Mouse (Mus musculus) telencephalon, adult 2 months (tissue): Measurements from ENCODE around the gene Ankar.
A peak's percentile ranks its signal among the peaks of the same experiment; 100 is the strongest.

Experiments used
- DNase-seq: peaks from one replicate; pipeline ENCODE4 v3.0.0-alpha.2; 2011; ENCODE audit warnings: low read depth, low spot score

The Ankar gene

DNA sequence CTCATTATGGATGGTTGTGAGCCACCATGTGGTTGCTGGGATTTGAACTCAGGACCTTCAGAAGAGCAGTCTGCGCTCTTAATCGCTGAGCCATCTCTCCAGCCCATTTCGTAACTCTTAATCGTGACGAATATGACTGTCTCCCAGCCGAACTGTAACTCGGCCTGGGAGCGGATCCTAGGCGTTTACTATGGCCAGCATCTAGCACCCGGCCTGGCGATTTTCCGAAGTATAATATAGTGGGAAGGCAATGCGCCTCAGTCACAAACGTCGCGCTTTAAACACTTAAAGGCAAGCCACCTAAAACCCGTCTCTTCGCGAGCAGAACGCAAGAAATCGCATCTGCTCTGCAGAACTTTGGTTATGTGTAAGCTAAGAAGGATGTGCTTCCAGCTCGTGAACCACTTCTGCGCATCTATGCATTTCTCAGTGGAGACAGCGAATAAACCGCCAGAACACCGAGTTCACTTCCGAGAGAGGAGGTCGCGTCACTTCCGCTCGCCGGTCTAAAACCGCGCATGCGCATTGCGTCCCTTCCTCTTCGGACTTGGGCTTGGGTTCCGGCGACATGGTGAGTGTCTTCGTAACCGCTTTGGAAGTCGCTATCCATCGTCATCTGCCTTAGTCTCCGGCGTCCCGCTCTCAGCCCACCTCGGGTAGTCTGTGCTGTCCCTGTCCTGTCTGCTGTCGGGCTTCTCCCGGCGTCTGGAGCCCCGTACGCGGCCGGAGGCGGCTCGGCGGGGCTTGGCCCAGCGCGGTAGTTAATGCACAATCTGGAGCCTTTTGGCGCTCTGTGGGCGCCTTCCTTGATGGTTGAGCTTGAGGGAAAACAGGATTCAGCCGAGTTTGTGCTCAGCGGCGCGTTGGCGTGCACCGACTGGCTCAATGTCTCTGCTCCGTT is 10.6 kb upstream of the Ankar start, which contains the start of gene Rpl37a:
Gene Rpl37a (plus strand): TSS at position 538 of the 901 bp plus-strand sequence.
- DNase-seq: peak; percentile 96

DNA sequence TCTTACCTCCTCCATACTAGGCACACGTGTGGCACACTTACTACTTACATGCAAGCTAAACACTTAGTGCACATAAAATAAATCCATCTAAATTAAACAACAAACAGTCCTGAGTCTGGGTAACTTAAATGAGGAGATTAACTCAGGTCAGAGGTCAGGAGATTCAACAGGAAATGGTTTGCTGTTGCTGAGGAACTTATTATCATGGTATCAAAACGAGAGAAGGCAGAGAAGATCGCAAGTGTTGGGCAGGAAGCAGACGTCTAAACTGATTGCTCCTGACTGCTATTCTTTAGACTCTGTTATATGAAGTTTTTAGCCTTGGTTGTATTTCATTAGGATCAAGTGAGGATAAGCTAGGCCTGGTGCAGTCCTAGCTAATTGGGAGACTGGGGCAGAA is 7.1 kb upstream of the Ankar start:
- DNase-seq: no peak

GRCm38 (mm10) chr1:72698651-72699050 is 1.7 kb downstream of the Ankar start:
- DNase-seq: no peak

- DNase-seq: no peak
These were observed 4.1 kb downstream of the Ankar start for GRCm38 (mm10) chr1:72696256-72696655.

GRCm38 (mm10) chr1:72673070-72673469 is 27.3 kb downstream of the Ankar start:
- no peak for DNase-seq

DNA sequence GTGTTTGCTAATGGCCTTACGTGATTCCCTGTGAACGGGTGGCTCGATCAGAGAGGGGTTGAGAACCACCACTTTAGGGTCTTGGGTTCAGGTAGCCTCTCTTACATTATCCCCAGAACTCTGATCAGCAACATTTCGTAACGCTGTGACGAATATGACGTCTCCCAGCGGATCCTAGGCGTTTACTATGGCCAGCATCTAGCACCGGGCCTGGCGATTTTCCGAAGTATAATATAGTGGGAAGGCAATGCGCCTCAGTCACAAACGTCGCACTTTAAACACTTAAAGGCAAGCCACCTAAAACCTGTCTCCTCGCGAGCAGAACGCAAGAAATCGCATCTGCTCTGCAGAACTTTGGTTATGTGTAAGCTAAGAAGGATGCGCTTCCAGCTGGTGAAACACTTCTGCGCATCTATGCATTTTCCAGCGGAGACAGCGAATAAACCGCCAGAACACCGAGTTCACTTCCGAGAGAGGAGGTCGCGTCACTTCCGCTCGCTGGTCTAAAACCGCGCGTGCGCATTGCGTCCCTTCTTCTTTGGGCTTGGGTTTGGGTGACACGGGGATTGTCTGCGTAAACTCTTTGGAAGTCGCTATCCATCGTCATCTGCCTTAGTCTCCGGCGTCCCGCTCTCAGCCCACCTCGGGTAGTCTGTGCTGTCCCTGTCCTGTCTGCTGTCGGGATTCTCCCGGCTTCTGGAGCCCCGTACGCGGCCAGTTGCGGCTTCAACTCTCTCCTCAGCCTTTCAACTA is 59.5 kb downstream of the Ankar start:
- DNase-seq: peak; percentile 56

DNA sequence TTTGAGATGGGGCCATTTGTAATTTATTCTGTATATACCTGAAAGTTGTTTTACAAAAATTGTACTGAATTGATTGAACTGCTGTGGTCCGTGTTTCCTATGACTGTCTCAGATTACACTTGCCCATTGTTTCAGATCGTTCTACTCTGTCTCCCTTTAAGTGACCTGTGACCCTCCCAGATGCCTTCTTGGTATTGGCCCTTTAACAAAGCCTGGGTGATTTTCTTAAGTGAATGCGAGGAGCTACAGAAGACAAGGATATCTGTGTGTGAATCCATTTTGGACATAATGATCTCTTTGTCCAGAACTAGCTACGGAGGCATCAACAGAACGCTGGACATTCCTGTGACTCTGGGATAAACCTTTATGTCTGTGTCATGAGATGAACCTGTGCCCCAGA is 65.2 kb downstream of the Ankar start:
- DNase-seq: no peak

GRCm38 (mm10) chr1:72612172-72612571 is 88.2 kb downstream of the Ankar start:
- peak; percentile 31 for DNase-seq

DNA sequence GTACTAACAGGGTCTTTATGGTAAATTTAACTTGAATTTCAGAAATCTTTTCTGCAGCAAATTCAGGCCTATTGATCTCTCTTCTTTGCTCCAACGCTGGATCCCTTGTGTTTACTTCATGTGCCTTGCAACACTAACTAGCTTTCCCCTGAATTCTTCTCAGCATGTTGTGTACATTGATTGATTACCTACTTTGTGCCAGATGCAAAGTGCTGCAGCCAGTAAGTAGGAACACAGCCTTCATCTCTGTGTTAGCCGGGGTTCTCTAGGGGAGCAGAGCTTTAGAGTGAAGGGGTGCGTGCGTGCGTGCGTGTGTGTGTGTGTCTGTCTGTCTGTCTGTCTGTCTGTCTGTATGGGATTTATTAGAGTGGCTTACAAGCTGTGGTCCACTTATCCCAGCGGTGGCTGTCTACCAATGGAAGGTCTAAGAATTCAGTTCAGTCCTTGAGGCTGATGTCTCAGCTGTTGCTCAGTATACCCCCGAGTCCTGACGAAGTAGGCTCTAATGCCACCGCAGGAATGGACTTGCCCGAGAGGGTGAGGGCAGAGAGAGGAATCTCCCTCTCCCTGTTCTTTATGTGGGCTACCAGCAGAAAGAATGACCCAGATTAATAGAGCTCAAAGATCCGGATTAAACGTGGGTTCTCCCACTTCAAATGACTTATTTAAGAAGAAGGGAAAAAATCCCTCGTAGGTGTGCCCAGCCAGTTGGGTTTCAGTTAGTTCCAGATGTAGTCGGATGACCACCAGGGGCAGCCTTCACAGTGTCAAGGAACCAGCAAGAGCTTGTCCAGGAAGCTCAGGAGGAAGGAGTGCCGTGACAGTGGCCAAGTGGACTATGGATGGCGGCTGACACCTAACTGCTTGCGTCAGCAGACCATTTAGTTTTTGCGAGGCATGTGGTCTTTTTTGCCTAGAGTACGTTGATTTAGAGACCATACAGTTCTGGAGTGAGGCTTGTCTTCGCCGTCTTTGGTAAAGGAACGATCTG is 90.2 kb downstream of the Ankar start:
- DNase-seq: no peak

GRCm38 (mm10) chr1:72609129-72609528 is 91.2 kb downstream of the Ankar start:
- DNase-seq: no peak

DNA sequence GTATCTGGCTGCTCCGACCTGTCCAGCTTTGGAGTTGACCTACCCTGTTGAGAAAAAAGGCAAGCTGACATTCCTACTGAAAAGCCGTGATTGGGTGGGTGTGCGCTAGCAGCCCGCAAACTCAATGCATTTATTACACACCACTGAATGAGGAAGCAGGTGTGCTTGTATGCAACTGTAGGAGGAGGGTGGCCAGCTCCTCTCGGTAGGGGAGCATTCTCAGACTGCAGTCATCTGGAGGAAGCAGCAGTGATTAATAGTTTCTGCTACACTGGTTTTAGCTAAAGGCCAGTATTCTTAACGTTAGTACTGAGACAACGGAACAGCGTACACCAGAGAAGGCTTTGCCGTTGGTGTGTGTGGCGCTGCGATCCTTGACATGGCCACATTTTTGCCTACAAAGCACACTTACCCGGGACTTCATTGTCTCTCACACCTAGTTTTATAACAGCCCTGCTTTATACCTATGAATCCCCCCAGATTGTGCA is 94.1 kb downstream of the Ankar start:
- DNase-seq: no peak

GRCm38 (mm10) chr1:72602803-72603202 is 97.6 kb downstream of the Ankar start:
- DNase-seq: no peak

DNA sequence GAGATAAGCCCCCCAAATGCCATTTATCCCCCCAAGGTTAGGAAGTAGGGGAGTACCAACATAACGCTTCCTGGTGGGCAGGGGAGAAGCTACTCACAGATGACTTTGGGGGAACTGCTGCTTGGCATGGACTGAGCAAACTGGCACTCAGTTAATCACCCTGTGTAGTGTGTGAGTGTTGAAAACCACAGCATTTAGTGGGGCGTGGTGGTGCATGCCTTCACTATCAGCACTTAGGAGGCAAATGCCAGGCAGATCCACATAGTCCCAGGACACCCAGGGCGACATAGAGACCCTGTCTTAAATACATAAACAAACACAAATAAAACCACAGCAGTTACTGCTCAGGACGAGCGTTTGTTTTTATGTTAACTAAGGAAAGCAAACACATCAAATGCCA is 98.2 kb downstream of the Ankar start:
- no peak for DNase-seq

DNA sequence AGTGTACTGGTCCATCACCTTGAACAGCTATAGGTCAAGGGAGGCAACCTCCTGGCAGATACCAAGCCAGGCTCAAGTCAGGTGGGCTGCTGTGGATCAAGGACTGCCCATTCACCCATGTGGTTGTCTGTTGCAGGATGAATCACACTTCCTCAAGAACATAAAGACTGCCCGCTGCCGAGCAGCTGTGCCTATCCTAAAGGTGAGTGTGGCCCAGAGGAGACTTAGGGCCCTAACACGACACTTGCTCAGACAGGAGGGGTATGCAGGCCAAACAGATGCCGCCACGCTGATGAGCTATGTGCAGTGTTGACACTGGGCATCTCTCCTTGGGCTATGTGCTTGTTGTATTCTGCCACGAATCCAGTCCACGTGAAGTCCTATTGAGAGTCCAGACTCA is 99.1 kb downstream of the Ankar start:
- no peak for DNase-seq

- DNase-seq: no peak
These were observed 99.6 kb downstream of the Ankar start for GRCm38 (mm10) chr1:72600778-72601177.

- DNase-seq: no peak
These were observed 101.0 kb downstream of the Ankar start for GRCm38 (mm10) chr1:72599146-72600101.

- DNase-seq: no peak
These were observed 104.1 kb downstream of the Ankar start for GRCm38 (mm10) chr1:72596231-72596630.

DNA sequence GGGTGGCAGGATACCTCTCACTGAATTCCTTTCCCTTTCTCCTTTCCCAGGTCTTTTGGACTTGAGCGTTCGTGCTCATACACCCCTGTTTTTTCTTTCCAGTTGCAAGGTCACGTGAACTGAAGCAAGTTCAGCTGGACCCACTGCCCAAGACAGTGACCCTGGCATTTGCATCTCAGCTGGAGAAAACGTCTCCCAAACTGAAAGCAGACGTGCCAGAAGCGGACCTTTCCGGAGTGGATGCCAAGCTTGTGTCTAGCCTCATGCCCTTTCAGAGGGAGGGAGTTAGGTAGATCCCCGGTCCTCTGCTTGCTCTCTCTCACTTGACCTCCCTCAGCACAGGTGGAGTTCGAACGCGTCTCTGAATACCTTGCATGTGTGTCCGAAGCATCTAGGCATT is 104.7 kb downstream of the Ankar start:
- no peak for DNase-seq

DNA sequence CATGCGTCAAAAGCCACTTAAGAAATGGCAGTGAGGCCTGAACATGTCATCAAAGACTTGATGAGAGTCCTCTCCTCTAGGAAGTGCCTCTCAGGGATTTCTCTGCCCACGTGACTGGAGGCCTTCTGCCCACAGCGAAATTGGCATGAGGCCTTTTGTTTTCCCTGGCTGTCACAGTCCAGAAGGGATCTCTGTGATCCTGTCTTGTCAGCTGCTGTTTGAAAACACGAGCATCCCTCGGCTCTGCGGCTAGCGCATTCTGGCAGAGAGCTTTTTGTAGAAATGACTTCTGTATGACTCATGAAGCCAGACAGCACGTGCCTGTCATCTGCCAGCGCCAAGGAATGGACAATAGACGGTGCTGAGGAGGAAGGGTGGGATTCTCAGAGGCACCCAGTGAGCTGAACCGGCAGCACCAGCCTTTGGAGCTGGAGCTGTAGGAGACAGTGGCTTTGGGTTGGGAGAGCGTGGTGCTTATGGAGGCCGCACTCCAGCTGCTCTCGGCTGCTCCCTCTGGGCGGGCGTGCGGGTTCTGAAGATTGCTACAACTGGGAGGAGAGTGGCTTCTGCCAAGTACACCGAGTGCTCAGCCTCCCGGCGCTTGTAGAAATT is 106.9 kb downstream of the Ankar start:
- peak; percentile 87 for DNase-seq
